Mouse (Mus musculus) kidney, adult 9 months (tissue): ENCODE data around the gene Ahsg.
A peak's percentile ranks its signal among the peaks of the same experiment; 100 is the strongest.
"Not testable (repeated sequence)": the region's sequence is repeated elsewhere in the genome, so short reads cannot be mapped to it uniquely, and the experiment has no call there.

Source experiments
- DNase-seq: peaks from one replicate; pipeline ENCODE4 v3.0.0; 2022

Ahsg gene

GRCm38 (mm10) chr16:22889716-22890115, 1.4 kb upstream of the Ahsg start:
- no peak for DNase-seq

GRCm38 (mm10) chr16:22891733-22892154, 667 bp downstream of the Ahsg start:
- DNase-seq: no peak

- DNase-seq: no peak
These were observed 3.0 kb downstream of the Ahsg start for GRCm38 (mm10) chr16:22894095-22894494.

GRCm38 (mm10) chr16:22896618-22897017, 5.5 kb downstream of the Ahsg start:
- no peak for DNase-seq

- DNase-seq: no peak
These were observed 8.3 kb downstream of the Ahsg start for GRCm38 (mm10) chr16:22899346-22899745.

- DNase-seq: no peak
These were observed 8.9 kb downstream of the Ahsg start for GRCm38 (mm10) chr16:22899866-22900570.

GRCm38 (mm10) chr16:22901326-22901725, 10.2 kb downstream of the Ahsg start:
- peak; percentile 54 for DNase-seq

GRCm38 (mm10) chr16:22909290-22909689, 18.2 kb downstream of the Ahsg start:
- no peak for DNase-seq

GRCm38 (mm10) chr16:22911986-22912385, 20.9 kb downstream of the Ahsg start:
- no peak for DNase-seq

GRCm38 (mm10) chr16:22912886-22913285, 21.8 kb downstream of the Ahsg start:
- no peak for DNase-seq

GRCm38 (mm10) chr16:22914276-22914675, 23.2 kb downstream of the Ahsg start:
- DNase-seq: no peak

GRCm38 (mm10) chr16:22918034-22918433, 27.0 kb downstream of the Ahsg start, which contains the start of gene Fetub:
Fetub (plus strand) TSS chr16:22918334.
- DNase-seq: no peak

GRCm38 (mm10) chr16:22918664-22919312, 27.7 kb downstream of the Ahsg start:
- no peak for DNase-seq

GRCm38 (mm10) chr16:22919971-22920854, 29.1 kb downstream of the Ahsg start:
- peak; percentile 10 for DNase-seq

GRCm38 (mm10) chr16:22921761-22922160, 30.7 kb downstream of the Ahsg start:
- no peak for DNase-seq

- no peak for DNase-seq
These were observed 31.4 kb downstream of the Ahsg start for GRCm38 (mm10) chr16:22922433-22922832.

GRCm38 (mm10) chr16:22929575-22929974, 38.5 kb downstream of the Ahsg start:
- no peak for DNase-seq

- DNase-seq: no peak
These were observed 40.5 kb downstream of the Ahsg start for GRCm38 (mm10) chr16:22931431-22932200.

- DNase-seq: peak; percentile 36
These were observed 46.6 kb downstream of the Ahsg start for GRCm38 (mm10) chr16:22937631-22938030.

- no peak for DNase-seq
These were observed 47.5 kb downstream of the Ahsg start for GRCm38 (mm10) chr16:22938541-22938940.

GRCm38 (mm10) chr16:22939120-22939695, 48.1 kb downstream of the Ahsg start:
- no peak for DNase-seq

- not testable (repeated sequence) for DNase-seq
These were observed 50.9 kb downstream of the Ahsg start for GRCm38 (mm10) chr16:22941825-22942476.
